19 mouse cellular contexts compared by ENCODE assay signal in the genomic region with DNA sequence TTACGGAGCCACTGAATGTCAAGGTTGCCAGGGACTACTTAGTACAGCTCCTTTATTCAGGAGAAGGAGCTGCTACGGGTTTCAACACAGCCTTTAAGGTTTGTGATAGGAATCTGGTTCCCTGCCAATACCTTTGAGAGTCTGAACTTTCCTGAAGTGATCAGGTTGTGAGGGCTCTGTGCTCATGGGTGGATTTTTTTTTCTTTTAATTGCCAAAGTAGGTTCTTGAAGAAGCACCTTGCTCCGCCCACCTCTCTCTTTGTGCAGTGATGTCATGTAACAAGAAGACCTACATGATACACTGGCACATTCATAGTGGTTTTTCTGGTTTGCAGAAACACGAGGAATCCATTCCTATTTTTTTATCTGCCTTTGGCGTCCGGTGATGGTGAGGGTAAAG. TPM values are rescaled to one million over a fixed set of nuclear protein-coding genes. Genes with fewer than 3 reads are reported as not detected.
DNase-seq lines count a peak whose midpoint lies in the region; ATAC-seq and TF ChIP-seq lines count a peak whose summit lies in the region.
"Had no signal": no experiment of that assay in that cellular context is flagged by ENCODE, and none has a peak within 500 bp of the region (broad histone marks: within the 10 kb centered on the region; RNA-seq: fewer than 3 reads in every experiment).

No protein-coding gene starts in this region.

- H3K36me3 ChIP-seq in embryonic facial prominence, embryonic 12.5 days: no peaks in the 10 kb centered on the region
- H3K36me3 ChIP-seq in embryonic facial prominence, embryonic 10.5 days (replicated peaks): no peaks in the 10 kb centered on the region
- no peaks in the 10 kb centered on the region for H3K36me3 ChIP-seq in heart, embryonic 13.5 days
- H3K36me3 ChIP-seq in heart, embryonic 12.5 days: no peaks in the 10 kb centered on the region
- H3K36me3 ChIP-seq in liver, adult 2 months (ENCODE audit: control insufficient read depth, insufficient read depth, low read length): no peaks in the 10 kb centered on the region
- no peaks in the 10 kb centered on the region for H3K36me3 ChIP-seq in liver, embryonic 11.5 days (ENCODE audit: control insufficient read depth, insufficient read depth, low read length)
- H3K36me3 ChIP-seq in ES-E14 (ENCODE audit: control insufficient read depth, insufficient read depth, low read length, poor library complexity, severe bottlenecking): no peaks in the 10 kb centered on the region
- H3K36me3 ChIP-seq: hindbrain, embryonic 13.5 days; liver, embryonic 12.5 days had no signal

- H3K9me3 ChIP-seq in embryonic facial prominence, embryonic 12.5 days: no peaks in the 10 kb centered on the region
- no peaks in the 10 kb centered on the region for H3K9me3 ChIP-seq in embryonic facial prominence, embryonic 10.5 days
- no peaks in the 10 kb centered on the region for H3K9me3 ChIP-seq in heart, embryonic 13.5 days
- H3K9me3 ChIP-seq in heart, embryonic 12.5 days (replicated peaks): no peaks in the 10 kb centered on the region
- no peaks in the 10 kb centered on the region for H3K9me3 ChIP-seq in liver, embryonic 11.5 days (ENCODE audit: control insufficient read depth, low read length)
- H3K9me3 ChIP-seq in ES-E14 (ENCODE audit: control insufficient read depth, insufficient read depth, low read depth, low read length): no peaks in the 10 kb centered on the region
- H3K9me3 ChIP-seq: hindbrain, embryonic 13.5 days; liver, embryonic 12.5 days had no signal

- WGBS in embryonic facial prominence, embryonic 12.5 days: 86% methylated on average over 6 of the region's 6 CpGs
- 90% methylated on average over 6 of the region's 6 CpGs for WGBS in embryonic facial prominence, embryonic 10.5 days
- WGBS in heart, embryonic 13.5 days: 79% methylated on average over 6 of the region's 6 CpGs
- 75% methylated on average over 6 of the region's 6 CpGs for WGBS in heart, embryonic 12.5 days
- 85% methylated on average over 6 of the region's 6 CpGs for WGBS in liver, adult 2 months
- 79% methylated on average over 6 of the region's 6 CpGs for WGBS in liver, embryonic 11.5 days

- no peak for TF ChIP-seq POLR2A in liver, adult 2 months (IDR thresholded peaks at IDR 0.05; ENCODE audit: extremely low read depth, insufficient read depth, low read length)

- peaks cover 14% of the 10 kb centered on the region for H3K4me1 ChIP-seq in embryonic facial prominence, embryonic 12.5 days
- H3K4me1 ChIP-seq in embryonic facial prominence, embryonic 10.5 days: peaks cover 25% of the 10 kb centered on the region
- H3K4me1 ChIP-seq in heart, embryonic 13.5 days: peaks cover 23% of the 10 kb centered on the region
- H3K4me1 ChIP-seq in heart, embryonic 12.5 days (replicated peaks): peaks cover 22% of the 10 kb centered on the region
- H3K4me1 ChIP-seq in liver, adult 2 months (ENCODE audit: control insufficient read depth, insufficient read depth, low read length): no peaks in the 10 kb centered on the region
- H3K4me1 ChIP-seq in liver, embryonic 11.5 days (replicated peaks; ENCODE audit: control insufficient read depth, insufficient read depth, low read length): peaks cover 12% of the 10 kb centered on the region
- H3K4me1 ChIP-seq in ES-E14 (ENCODE audit: control insufficient read depth in 2 of 2, insufficient read depth in 2 of 2, low read length in 2 of 2, poor library complexity in 1 of 2): peaks cover 11 to 16% of the 10 kb centered on the region in 2 experiments

- H3K9ac ChIP-seq in embryonic facial prominence, embryonic 12.5 days: no peak overlapping the region
- H3K9ac ChIP-seq in heart, embryonic 13.5 days: no peak overlapping the region
- H3K9ac ChIP-seq in heart, embryonic 12.5 days: no peak overlapping the region
- H3K9ac ChIP-seq in liver, adult 2 months (ENCODE audit: low read depth, low read length): no peak overlapping the region
- no peak overlapping the region for H3K9ac ChIP-seq in liver, embryonic 11.5 days (ENCODE audit: low read depth, low read length)
- H3K9ac ChIP-seq in ES-E14 (ENCODE audit: insufficient read depth, low read depth, low read length, poor library complexity, severe bottlenecking): peak overlapping the region; percentile 19; the same call in 1 of the 2 replicates
- H3K9ac ChIP-seq: hindbrain, embryonic 13.5 days; liver, embryonic 12.5 days had no signal

- in situ Hi-C loops in ES-E14 (cut with MboI; ENCODE audit: low sequenced_read_pairs in 2 of 2, unreplicated experiment in 2 of 2): no loop called here

- H3K27me3 ChIP-seq in embryonic facial prominence, embryonic 12.5 days: no peaks in the 10 kb centered on the region
- H3K27me3 ChIP-seq in embryonic facial prominence, embryonic 10.5 days (replicated peaks; ENCODE audit: low read depth, poor library complexity, severe bottlenecking): no peaks in the 10 kb centered on the region
- no peaks in the 10 kb centered on the region for H3K27me3 ChIP-seq in heart, embryonic 13.5 days (replicated peaks)
- no peaks in the 10 kb centered on the region for H3K27me3 ChIP-seq in heart, embryonic 12.5 days (replicated peaks)
- H3K27me3 ChIP-seq in liver, adult 2 months (ENCODE audit: control insufficient read depth, insufficient read depth, low read length): no peaks in the 10 kb centered on the region
- no peaks in the 10 kb centered on the region for H3K27me3 ChIP-seq in liver, embryonic 11.5 days (replicated peaks; ENCODE audit: control insufficient read depth, insufficient read depth, low read length)
- H3K27me3 ChIP-seq: hindbrain, embryonic 13.5 days; liver, embryonic 12.5 days had no signal

- no peak for TF ChIP-seq CTCF in liver, adult 2 months (IDR thresholded peaks at IDR 0.05; ENCODE audit: low read depth, low read length)

- H3K79me2 ChIP-seq in liver, adult 2 months (ENCODE audit: control insufficient read depth, insufficient read depth, low read length): no peaks in the 10 kb centered on the region

- no peak overlapping the region for H3K4me3 ChIP-seq in embryonic facial prominence, embryonic 12.5 days
- no peak overlapping the region for H3K4me3 ChIP-seq in embryonic facial prominence, embryonic 10.5 days
- H3K4me3 ChIP-seq in heart, embryonic 13.5 days: no peak overlapping the region
- H3K4me3 ChIP-seq in heart, embryonic 12.5 days: no peak overlapping the region
- no peak overlapping the region for H3K4me3 ChIP-seq in liver, adult 2 months (ENCODE audit: insufficient read depth, low read depth, low read length)
- H3K4me3 ChIP-seq in liver, embryonic 11.5 days (ENCODE audit: low read depth, low read length): no peak overlapping the region
- H3K4me3 ChIP-seq in ES-E14 (ENCODE audit: insufficient read depth in 1 of 2, low read depth in 1 of 2, low read length in 2 of 2, poor library complexity in 1 of 2, severe bottlenecking in 1 of 2): 0 out of 4 replicates have a peak overlapping the region, but pooled peaks of 1 of the 2 experiments have one; percentile 28
- H3K4me3 ChIP-seq: hindbrain, embryonic 13.5 days; liver, embryonic 12.5 days had no signal

- H3K27ac ChIP-seq in embryonic facial prominence, embryonic 12.5 days: 0 out of 2 replicates have a peak overlapping the region, but pooled peaks have one; percentile 11
- no peak overlapping the region for H3K27ac ChIP-seq in embryonic facial prominence, embryonic 10.5 days (replicated peaks)
- peak overlapping the region; percentile 76 for H3K27ac ChIP-seq in heart, embryonic 13.5 days (replicated peaks)
- H3K27ac ChIP-seq in heart, embryonic 12.5 days (ENCODE audit: poor library complexity, severe bottlenecking): no peak overlapping the region
- H3K27ac ChIP-seq in liver, adult 2 months (replicated peaks; ENCODE audit: insufficient read depth, low read depth, low read length): peak overlapping the region; percentile 38; the same call in 1 of the 2 replicates
- no peak overlapping the region for H3K27ac ChIP-seq in liver, embryonic 11.5 days (ENCODE audit: low read depth, low read length)
- H3K27ac ChIP-seq in ES-E14 (ENCODE audit: insufficient read depth, low read depth, low read length, poor library complexity, severe bottlenecking): no peak overlapping the region
- H3K27ac ChIP-seq: hindbrain, embryonic 13.5 days; liver, embryonic 12.5 days had no signal

- ATAC-seq in embryonic facial prominence, embryonic 12.5 days (ENCODE audit: insufficient number of reproducible peaks, insufficient read depth, low FRiP score, low TSS enrichment): no peak
- ATAC-seq in heart, embryonic 13.5 days (ENCODE audit: extremely low read depth, insufficient number of reproducible peaks, low FRiP score, low TSS enrichment): no peak
- ATAC-seq in heart, embryonic 12.5 days (ENCODE audit: insufficient number of reproducible peaks, low FRiP score): no peak
- no peak for ATAC-seq in liver, embryonic 11.5 days (replicated peaks; ENCODE audit: low FRiP score)
- ATAC-seq: forebrain, embryonic 16.5 days had no signal

- DNase-seq in embryonic facial prominence, embryonic 10.5 days (ENCODE audit: low spot score): no peak
- no peak for DNase-seq in liver, adult 2 months (ENCODE audit: extremely low read depth, low read depth, low spot score)
- DNase-seq in liver, embryonic 11.5 days (ENCODE audit: low spot score): no peak
- no peak for DNase-seq in ES-E14 (ENCODE audit: low read depth, low spot score)
- no peak for DNase-seq in adrenal gland, adult (ENCODE audit: inconsistent age in 2 of 2, low spot score in 1 of 2)
- DNase-seq: cerebellum, adult 11-12 months; cerebellum, postnatal 10 days; gastrocnemius, postnatal 36 days; heart, postnatal 14 days; kidney, adult 18-20 months; kidney, postnatal 14 days; lung, adult 2 months had no signal

- no peak overlapping the region for H3K4me2 ChIP-seq in embryonic facial prominence, embryonic 12.5 days (replicated peaks)
- no peak overlapping the region for H3K4me2 ChIP-seq in heart, embryonic 13.5 days
- H3K4me2 ChIP-seq in heart, embryonic 12.5 days: no peak overlapping the region
- no peak overlapping the region for H3K4me2 ChIP-seq in liver, embryonic 11.5 days
- H3K4me2 ChIP-seq: hindbrain, embryonic 13.5 days; liver, embryonic 12.5 days; midbrain, embryonic 11.5 days had no signal

TF ChIP-seq in ES-E14, 5 proteins besides CTCF, POLR2A, EP300 and RAD21 (continues in another document):
- no peak for TF ChIP-seq ZC3H11A (IDR thresholded peaks at IDR 0.05; ENCODE audit: borderline replicate concordance, low read depth, low read length)
- no peak for TF ChIP-seq MAFK (IDR thresholded peaks at IDR 0.05; ENCODE audit: insufficient read depth, low read depth, low read length)
- TF ChIP-seq CHD2 (IDR thresholded peaks at IDR 0.05; ENCODE audit: low read depth, low read length): no peak

RNA-seq across cellular contexts. Expression of gene Elk3, which starts 16.3 kb away (rescaled TPM):
- polyA plus RNA-seq in embryonic facial prominence, embryonic 12.5 days (2016; fragmentation: Nextera tagmentation; extraction: Ambion mirVana): 37.6 and 38.4 TPM in 2 replicates
- polyA plus RNA-seq in embryonic facial prominence, embryonic 10.5 days (2016; fragmentation: Nextera tagmentation; extraction: Ambion mirVana): 25.3 and 30.6 TPM in 2 replicates
- 34.5 and 38.3 TPM in 2 replicates for polyA plus RNA-seq in heart, embryonic 13.5 days (2015; fragmentation: Nextera tagmentation; extraction: Ambion mirVana)
- 36.8 and 41.0 TPM in 2 replicates for polyA plus RNA-seq in heart, embryonic 12.5 days (2016; fragmentation: Nextera tagmentation; extraction: Ambion mirVana)
- total RNA-seq in liver, adult 2 months (2014; rRNA removed): 3.4 and 4.8 TPM in 2 replicates
- polyA plus RNA-seq in liver, adult 2 months (2012; rRNA removed): 6.3 and 8.0 TPM in 2 replicates
- 15.9 and 17.6 TPM in 2 replicates for polyA plus RNA-seq in liver, embryonic 11.5 days (2014; fragmentation: Nextera tagmentation; extraction: Ambion mirVana)
- total RNA-seq in ES-E14 (2012; rRNA removed): 10.3 and 15.7 TPM in 2 replicates

Comparison
In these comparisons a context has a peak if more than half of its experiments do, and no peak if none do; other contexts are left out.
1. H3K27ac ChIP-seq: peak in embryonic facial prominence, embryonic 12.5 days (single experiment), heart, embryonic 13.5 days (single experiment) and liver, adult 2 months (single experiment); none in embryonic facial prominence, embryonic 10.5 days (single experiment), heart, embryonic 12.5 days (single experiment), liver, embryonic 11.5 days (single experiment) and ES-E14 (single experiment).